ENCODE assay signal across 8 mouse cellular contexts in genomic region chr17:53478858-53479603, GRCm38 (mm10). TPM values are rescaled to one million over a fixed set of nuclear protein-coding genes. Genes with fewer than 3 reads are reported as not detected.
DNase-seq lines count a peak whose midpoint lies in the region; ATAC-seq lines count a peak whose summit lies in the region.

Rab5a (plus strand) TSS chr17:53479234.

- H3K9me3 ChIP-seq in heart, embryonic 14.5 days (ENCODE audit: control insufficient read depth, low read length) = no peaks in the 10 kb centered on the region
- no peaks in the 10 kb centered on the region for H3K9me3 ChIP-seq in liver, embryonic 13.5 days (replicated peaks)
- H3K9me3 ChIP-seq in stomach, embryonic 16.5 days (replicated peaks; ENCODE audit: control insufficient read depth, low read length) = no peaks in the 10 kb centered on the region

- H3K27ac ChIP-seq in heart, embryonic 14.5 days (replicated peaks in 1 of 2; ENCODE audit: control insufficient read depth in 1 of 2, insufficient read depth in 1 of 2, low read depth in 2 of 2, low read length in 2 of 2) = peak within 1 kb of the TSS; percentile 96 to 99
- H3K27ac ChIP-seq in liver, embryonic 13.5 days = peak within 1 kb of the TSS; percentile 100
- H3K27ac ChIP-seq in stomach, embryonic 16.5 days (ENCODE audit: low read length) = peak within 1 kb of the TSS; percentile 99

- H3K4me2 ChIP-seq in heart, embryonic 14.5 days (ENCODE audit: low read length) = peak within 1 kb of the TSS; percentile 80
- peak within 1 kb of the TSS; percentile 86 for H3K4me2 ChIP-seq in liver, embryonic 13.5 days
- H3K4me2 ChIP-seq in stomach, embryonic 16.5 days (ENCODE audit: low read depth, low read length) = peak within 1 kb of the TSS; percentile 75

- peak; percentile 97 for DNase-seq in c-Kit-negative CD71-positive TER-119-positive erythroid progenitor cells, embryonic 14.5 days (ENCODE audit: low read depth, low spot score)
- DNase-seq in fibroblast of lung, adult 2 months (ENCODE audit: low read depth) = peak; percentile 97
- peak; percentile 100 for DNase-seq in kidney, postnatal 14 days
- DNase-seq in liver, embryonic 13.5 days = peak; percentile 98
- DNase-seq in neural tube, embryonic 10.5 days (ENCODE audit: extremely low spot score, low spot score) = peak; percentile 99

- H3K4me1 ChIP-seq in heart, embryonic 14.5 days (ENCODE audit: control insufficient read depth in 2 of 2, insufficient read depth in 2 of 2, low read length in 2 of 2) = peaks cover 2 to 24% of the 10 kb centered on the region in 2 experiments
- H3K4me1 ChIP-seq in liver, embryonic 13.5 days (replicated peaks) = peaks cover 36% of the 10 kb centered on the region
- peaks cover 15% of the 10 kb centered on the region for H3K4me1 ChIP-seq in stomach, embryonic 16.5 days (ENCODE audit: control insufficient read depth, insufficient read depth, low read length)

- H3K4me3 ChIP-seq in heart, embryonic 14.5 days (ENCODE audit: control insufficient read depth in 1 of 2, insufficient read depth in 1 of 2, low read depth in 1 of 2, low read length in 2 of 2) = peak within 1 kb of the TSS; percentile 77 to 91
- peak within 1 kb of the TSS; percentile 99 for H3K4me3 ChIP-seq in liver, embryonic 13.5 days (replicated peaks)
- peak within 1 kb of the TSS; percentile 83 for H3K4me3 ChIP-seq in stomach, embryonic 16.5 days (replicated peaks; ENCODE audit: low read length)

- WGBS in heart, embryonic 14.5 days = under 1% methylated on average over 75 of the region's 82 CpGs
- WGBS in liver, embryonic 13.5 days (ENCODE audit: insufficient replicate concordance) = 1% methylated on average over 82 of the region's 82 CpGs
- under 1% methylated on average over 82 of the region's 82 CpGs for WGBS in stomach, embryonic 16.5 days

- ATAC-seq in CD4-positive, CD25-positive, alpha-beta regulatory T cell, adult 4 months = peak; percentile 88
- ATAC-seq in heart, embryonic 14.5 days (ENCODE audit: insufficient number of reproducible peaks, insufficient read depth, low FRiP score, low read depth) = peak; percentile 96
- peak; percentile 93 for ATAC-seq in liver, embryonic 13.5 days (ENCODE audit: low read depth)
- peak; percentile 98 for ATAC-seq in stomach, embryonic 16.5 days (ENCODE audit: insufficient read depth, low FRiP score)

- H3K9ac ChIP-seq in heart, embryonic 14.5 days (ENCODE audit: low read length) = peak within 1 kb of the TSS; percentile 89
- peak within 1 kb of the TSS; percentile 98 for H3K9ac ChIP-seq in liver, embryonic 13.5 days
- H3K9ac ChIP-seq in stomach, embryonic 16.5 days (ENCODE audit: low read length) = peak within 1 kb of the TSS; percentile 96

- no peaks in the 10 kb centered on the region for H3K27me3 ChIP-seq in heart, embryonic 14.5 days (ENCODE audit: control insufficient read depth, insufficient read depth, low read length)
- H3K27me3 ChIP-seq in liver, embryonic 13.5 days = no peaks in the 10 kb centered on the region
- no peaks in the 10 kb centered on the region for H3K27me3 ChIP-seq in stomach, embryonic 16.5 days (ENCODE audit: control insufficient read depth, insufficient read depth, low read length)

- peaks cover 4% of the 10 kb centered on the region for H3K36me3 ChIP-seq in heart, embryonic 14.5 days (ENCODE audit: control insufficient read depth, insufficient read depth, low read length)
- H3K36me3 ChIP-seq in liver, embryonic 13.5 days = no peaks in the 10 kb centered on the region; the same call in 1 of the 2 replicates
- no peaks in the 10 kb centered on the region for H3K36me3 ChIP-seq in stomach, embryonic 16.5 days (ENCODE audit: control insufficient read depth, insufficient read depth, low read length)

RNA-seq across cellular contexts. Expression of gene Rab5a, which starts in this region (rescaled TPM):
- 10 to 100 TPM in 1 of 2 experiments, 1 to 10 TPM in 1; 9.1 to 16.0 TPM for polyA plus RNA-seq in CD4-positive, CD25-positive, alpha-beta regulatory T cell, adult 4 months (2017; shearing (Covaris generic))
- polyA plus RNA-seq in heart, embryonic 14.5 days (2014; fragmentation: Nextera tagmentation; extraction: Ambion mirVana) = 79.3 and 80.4 TPM in 2 replicates
- polyA plus RNA-seq in liver, embryonic 13.5 days (2015; fragmentation: Nextera tagmentation; extraction: Ambion mirVana) = 32.8 and 40.0 TPM in 2 replicates
- polyA plus RNA-seq in stomach, embryonic 16.5 days (2015; fragmentation: Nextera tagmentation; extraction: Ambion mirVana) = 68.7 and 78.0 TPM in 2 replicates

Comparison
In these comparisons a context has a peak if more than half of its experiments do, and no peak if none do; other contexts are left out.
1. Peak in every context shown above with its lines: DNase-seq, ATAC-seq, H3K4me3 ChIP-seq and H3K27ac ChIP-seq.